Mouse (Mus musculus): Measurements from ENCODE around the gene Serpinb1a.

The Serpinb1a gene

GRCm38 (mm10) chr13:32839314-32839713 lies 11.7 kb downstream of the Serpinb1a start:
- DNase-seq (ENCODE audit: low read depth): no peak

- no peak for DNase-seq (ENCODE audit: low read depth)
Measured at GRCm38 (mm10) chr13:32834513-32834912, 16.5 kb downstream of the Serpinb1a start.

- DNase-seq (ENCODE audit: low read depth): no peak
Measured at GRCm38 (mm10) chr13:32833237-32833636, 17.7 kb downstream of the Serpinb1a start.

GRCm38 (mm10) chr13:32832776-32833175 lies 18.2 kb downstream of the Serpinb1a start:
- DNase-seq (ENCODE audit: low read depth): no peak

GRCm38 (mm10) chr13:32831505-32832273 lies 19.3 kb downstream of the Serpinb1a start:
- DNase-seq (ENCODE audit: low read depth): no peak

- DNase-seq (ENCODE audit: low read depth): no peak
Measured at GRCm38 (mm10) chr13:32828886-32829285, 22.1 kb downstream of the Serpinb1a start.

- DNase-seq (ENCODE audit: low read depth): no peak
Measured at GRCm38 (mm10) chr13:32827951-32828350, 23.0 kb downstream of the Serpinb1a start.

GRCm38 (mm10) chr13:32827111-32827822 lies 23.7 kb downstream of the Serpinb1a start:
- no peak for DNase-seq (ENCODE audit: low read depth)

GRCm38 (mm10) chr13:32825546-32825945 lies 25.4 kb downstream of the Serpinb1a start:
- no peak for DNase-seq (ENCODE audit: low read depth)

- DNase-seq (ENCODE audit: low read depth): no peak
Measured at GRCm38 (mm10) chr13:32824377-32825330, 26.3 kb downstream of the Serpinb1a start.

GRCm38 (mm10) chr13:32823126-32823525 lies 27.9 kb downstream of the Serpinb1a start:
- DNase-seq (ENCODE audit: low read depth): no peak

- DNase-seq (ENCODE audit: low read depth): no peak
Measured at GRCm38 (mm10) chr13:32821671-32822070, 29.3 kb downstream of the Serpinb1a start.

GRCm38 (mm10) chr13:32819926-32820325 lies 31.1 kb downstream of the Serpinb1a start:
- no peak for DNase-seq (ENCODE audit: low read depth)

GRCm38 (mm10) chr13:32819241-32819640 lies 31.7 kb downstream of the Serpinb1a start:
- no peak for DNase-seq (ENCODE audit: low read depth)

GRCm38 (mm10) chr13:32807624-32808023 lies 43.4 kb downstream of the Serpinb1a start:
- no peak for DNase-seq (ENCODE audit: low read depth)

- DNase-seq (ENCODE audit: low read depth): no peak
Measured at GRCm38 (mm10) chr13:32806820-32807219, 44.2 kb downstream of the Serpinb1a start.

- no peak for DNase-seq (ENCODE audit: low read depth)
Measured at GRCm38 (mm10) chr13:32803701-32804345, 47.2 kb downstream of the Serpinb1a start.

GRCm38 (mm10) chr13:32802259-32803081 lies 48.5 kb downstream of the Serpinb1a start, which contains the start of gene D930007J09Rik:
D930007J09Rik (minus strand) TSS chr13:32802849.
- DNase-seq (ENCODE audit: low read depth): no peak

GRCm38 (mm10) chr13:32801693-32802221 lies 49.2 kb downstream of the Serpinb1a start, which contains the start of gene Wrnip1:
Wrnip1 (plus strand) TSS chr13:32802038.
- peak; percentile 99 for DNase-seq (ENCODE audit: low read depth)

GRCm38 (mm10) chr13:32800859-32801258 lies 50.1 kb downstream of the Serpinb1a start:
- no peak for DNase-seq (ENCODE audit: low read depth)

Measured in fibroblast of lung, adult 2 months (primary cell).